Mouse (Mus musculus): ENCODE results near the gene Baz2b. TPM values are rescaled to one million over a fixed set of nuclear protein-coding genes. Genes with fewer than 3 reads are reported as not detected.
"Not testable (repeated sequence)": the region's sequence is repeated elsewhere in the genome, so short reads cannot be mapped to it uniquely, and the experiment has no call there.

The Baz2b gene
- total RNA-seq, 2 experiments from 2014 or later = 36.7 to 47.2 TPM

GRCm38 (mm10) chr2:60135796-60136195 is 73.8 kb downstream of the Baz2b start:
- intact Hi-C loops (cut with DNase I) = no loop called here
- no peak for DNase-seq

DNA sequence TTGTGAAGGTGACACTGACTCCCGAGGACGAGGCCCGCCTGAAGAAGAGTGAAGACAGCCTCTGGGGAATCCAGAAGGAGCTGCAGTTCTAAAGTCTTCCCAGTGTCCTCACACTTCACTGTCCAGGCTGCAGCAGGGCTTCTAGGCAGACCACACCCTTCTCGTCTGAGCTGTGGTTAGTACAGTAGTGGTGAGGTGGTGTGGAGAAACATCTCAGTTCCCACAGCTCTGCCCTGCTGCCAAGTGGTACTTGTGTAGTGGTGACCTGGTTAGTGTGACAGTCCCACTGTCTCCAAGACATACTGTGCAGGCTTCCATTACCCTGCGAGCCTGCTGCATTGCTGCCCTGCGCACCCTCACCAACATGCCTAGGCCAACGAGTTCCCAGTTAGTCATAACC is 74.7 kb downstream of the Baz2b start:
- DNase-seq; intact Hi-C loops (cut with DNase I): not testable (repeated sequence)

GRCm38 (mm10) chr2:60133072-60133471 is 76.6 kb downstream of the Baz2b start:
- intact Hi-C loops (cut with DNase I) = no loop called here
- DNase-seq = no peak

DNA sequence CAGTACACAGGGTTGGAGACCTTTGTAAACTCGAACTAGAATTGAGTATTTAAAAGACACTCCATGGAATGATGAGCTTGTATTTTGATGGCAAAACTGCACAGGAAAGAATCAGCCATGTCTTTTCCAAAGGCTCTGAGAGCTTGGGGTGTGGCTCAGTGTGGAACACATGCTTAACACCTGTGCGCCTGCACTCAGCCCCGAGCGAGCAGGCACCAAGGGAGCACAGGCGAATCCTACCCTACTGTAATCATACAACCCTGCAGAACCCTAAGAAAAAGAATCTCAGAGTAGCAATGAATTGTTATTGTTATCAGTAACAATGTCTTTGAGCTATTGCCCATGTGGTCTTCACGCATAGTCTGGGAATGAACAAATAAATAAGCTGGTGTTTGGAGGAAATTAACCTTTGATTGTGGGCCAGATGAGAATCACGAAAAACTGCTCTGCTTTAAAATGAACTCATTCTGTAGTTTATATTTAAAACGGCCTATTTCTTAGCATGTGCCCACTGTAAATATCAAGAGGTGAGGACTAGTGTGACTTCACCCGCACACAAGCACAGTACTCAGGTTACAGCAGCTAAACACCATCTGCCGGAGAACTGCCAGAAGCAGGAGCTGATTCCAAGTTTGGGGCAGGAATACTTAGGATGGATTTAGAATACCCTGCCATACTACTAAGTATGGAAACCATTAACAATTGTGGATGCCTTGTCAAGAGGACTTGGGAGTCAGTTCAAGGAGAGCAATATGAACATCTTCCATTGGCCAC is 77.2 kb downstream of the Baz2b start:
- DNase-seq = no peak
- intact Hi-C loops (cut with DNase I) = no loop called here

GRCm38 (mm10) chr2:60128631-60129030 is 81.0 kb downstream of the Baz2b start:
- no peak for DNase-seq
- intact Hi-C loops (cut with DNase I) = loop anchor here (5.0 to 10.0 kb wide), 3 partner anchors 146 to 296 kb away; no protein-coding TSS in a partner anchor

GRCm38 (mm10) chr2:60126831-60127230 is 82.8 kb downstream of the Baz2b start:
- no peak for DNase-seq
- intact Hi-C loops (cut with DNase I) = loop anchor here (2.0 to 10.0 kb wide), 4 partner anchors 145 to 295 kb away; no protein-coding TSS in a partner anchor

- DNase-seq = no peak
- intact Hi-C loops (cut with DNase I) = loop anchor here (2.0 to 10.0 kb wide), 4 partner anchors 144 to 294 kb away; no protein-coding TSS in a partner anchor
Observed at GRCm38 (mm10) chr2:60126292-60126691, 83.3 kb downstream of the Baz2b start.

DNA sequence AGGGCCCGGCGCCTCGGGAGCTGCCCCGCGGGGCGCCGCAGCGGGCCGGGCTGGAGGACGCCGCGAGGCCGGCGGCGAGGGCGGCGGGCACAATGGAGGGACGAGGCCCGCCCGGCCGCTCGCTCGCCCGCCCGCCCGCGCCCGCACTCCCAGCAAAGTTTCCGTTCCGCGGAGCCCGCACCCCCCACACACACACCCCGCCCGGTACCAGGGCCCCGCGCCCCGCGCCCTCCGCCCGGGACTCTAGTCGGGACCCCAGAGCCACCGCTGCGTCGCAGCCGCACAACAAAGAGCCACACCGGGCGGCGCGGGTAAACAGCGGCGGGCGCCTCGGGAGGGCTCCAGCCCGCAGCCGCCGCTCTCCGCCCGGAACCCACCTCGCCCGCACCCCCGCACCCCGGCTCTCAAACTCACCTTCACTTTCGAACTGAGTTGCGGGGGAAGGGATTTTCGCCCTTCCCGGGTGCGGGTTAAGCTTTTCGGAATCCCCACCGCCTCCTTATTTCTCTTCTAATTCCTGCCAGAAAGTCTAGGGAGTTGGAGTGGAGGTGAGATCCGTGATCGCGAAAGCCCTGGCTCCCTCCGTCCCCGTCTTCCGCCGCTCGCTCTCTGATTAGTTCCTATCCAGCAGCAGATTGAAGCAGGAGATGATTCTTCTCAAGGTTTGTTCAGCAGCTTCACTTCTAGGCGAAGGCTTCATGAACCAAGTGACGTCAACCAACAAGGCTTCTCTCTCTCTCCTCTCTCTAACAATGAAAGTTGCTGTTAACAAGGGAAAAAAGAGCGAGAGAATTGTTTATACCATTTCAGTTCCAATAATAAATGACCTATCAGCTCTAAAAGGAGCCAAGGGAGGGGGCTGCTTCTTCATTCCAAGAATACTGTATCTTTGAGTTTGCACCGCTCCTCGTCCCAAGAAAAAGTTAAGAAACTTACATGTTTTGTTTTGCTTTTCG is 84.3 kb downstream of the Baz2b start:
- intact Hi-C loops (cut with DNase I) = loop anchor here (1.0 to 10.0 kb wide), 6 partner anchors 84 to 293 kb away; partner anchors contain the start of genes Baz2b and March7
- peak; percentile 68 to 83 for DNase-seq

- peak; percentile 61 to 83 for DNase-seq
- intact Hi-C loops (cut with DNase I) = loop anchor here (1.0 to 10.0 kb wide), 5 partner anchors 85 to 292 kb away; partner anchors contain the start of genes Baz2b and March7
Observed at GRCm38 (mm10) chr2:60124648-60125048, 85.0 kb downstream of the Baz2b start.

- intact Hi-C loops (cut with DNase I) = loop anchor here (2.0 to 10.0 kb wide), 2 partner anchors 87 to 291 kb away; no protein-coding TSS in a partner anchor
- DNase-seq = no peak
Observed at GRCm38 (mm10) chr2:60123911-60124647, 85.6 kb downstream of the Baz2b start.

- DNase-seq = no peak
- intact Hi-C loops (cut with DNase I) = loop anchor here (10.0 kb wide), 1 partner anchor 292 kb away; no protein-coding TSS in a partner anchor
Observed at GRCm38 (mm10) chr2:60123061-60123874, 86.4 kb downstream of the Baz2b start.

DNA sequence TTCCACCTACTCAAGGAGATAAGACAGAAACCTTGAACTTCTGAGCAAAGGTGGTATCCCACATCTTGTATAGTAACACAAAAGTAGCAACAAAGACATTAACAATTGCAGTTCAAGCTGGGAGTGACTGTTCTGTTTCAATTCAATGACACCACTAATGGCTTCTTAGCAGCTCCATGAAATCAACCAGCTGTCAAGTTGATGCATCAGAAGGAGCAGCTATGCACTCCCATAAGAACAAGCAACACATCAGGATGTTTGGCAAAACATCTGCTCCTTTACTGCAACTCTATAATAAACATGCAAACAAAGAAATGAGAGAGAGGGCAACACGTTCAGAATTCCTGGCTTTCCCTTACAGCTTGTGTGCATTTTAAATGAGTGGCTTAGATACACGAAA is 87.5 kb downstream of the Baz2b start:
- no peak for DNase-seq
- intact Hi-C loops (cut with DNase I) = loop anchor here (10.0 kb wide), 1 partner anchor 293 kb away; no protein-coding TSS in a partner anchor

DNA sequence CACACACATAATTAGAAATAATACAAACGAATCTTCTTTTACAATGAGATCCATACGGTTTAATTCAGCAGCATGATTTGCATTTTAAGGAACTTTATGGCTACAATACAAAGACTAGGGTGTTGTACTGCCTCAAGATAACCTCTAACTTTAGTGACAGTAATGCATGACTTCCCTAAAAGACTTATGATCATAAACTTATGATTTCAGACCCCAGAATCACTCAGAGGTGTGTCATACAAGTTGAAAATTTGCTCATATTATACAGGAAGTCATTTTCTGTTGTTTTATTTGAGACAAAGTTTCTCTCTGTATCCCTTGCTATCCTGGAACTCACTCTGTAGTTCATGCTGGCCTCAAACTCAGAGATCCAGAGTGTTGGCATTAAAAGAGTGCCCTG is 89.0 kb downstream of the Baz2b start:
- intact Hi-C loops (cut with DNase I) = loop anchor here (10.0 kb wide), 1 partner anchor 294 kb away; no protein-coding TSS in a partner anchor
- no peak for DNase-seq

- DNase-seq = no peak
- intact Hi-C loops (cut with DNase I) = no loop called here
Observed at GRCm38 (mm10) chr2:60118684-60119558, 90.7 kb downstream of the Baz2b start.

DNA sequence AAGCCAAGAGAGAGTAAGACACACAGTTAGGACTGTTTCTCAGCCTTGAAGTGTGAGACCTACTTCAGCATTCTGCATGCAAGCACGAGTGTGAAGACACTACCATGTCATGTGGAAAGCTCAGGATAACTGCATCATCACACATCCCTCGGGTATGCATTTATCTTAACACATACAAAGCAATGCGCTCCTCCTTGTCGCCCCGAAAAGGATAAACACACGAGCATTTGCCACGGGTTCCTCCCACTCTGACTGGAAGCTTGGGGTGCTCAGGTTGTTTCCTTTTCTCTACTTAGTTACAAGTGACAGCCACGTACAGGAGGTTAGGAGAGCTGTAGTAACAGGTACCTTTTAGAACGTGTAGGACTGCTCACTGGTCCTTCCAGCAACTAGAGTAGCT is 91.8 kb downstream of the Baz2b start:
- DNase-seq = no peak
- intact Hi-C loops (cut with DNase I) = no loop called here

- intact Hi-C loops (cut with DNase I) = no loop called here
- DNase-seq = no peak
Observed at GRCm38 (mm10) chr2:60115891-60116554, 93.6 kb downstream of the Baz2b start.

DNA sequence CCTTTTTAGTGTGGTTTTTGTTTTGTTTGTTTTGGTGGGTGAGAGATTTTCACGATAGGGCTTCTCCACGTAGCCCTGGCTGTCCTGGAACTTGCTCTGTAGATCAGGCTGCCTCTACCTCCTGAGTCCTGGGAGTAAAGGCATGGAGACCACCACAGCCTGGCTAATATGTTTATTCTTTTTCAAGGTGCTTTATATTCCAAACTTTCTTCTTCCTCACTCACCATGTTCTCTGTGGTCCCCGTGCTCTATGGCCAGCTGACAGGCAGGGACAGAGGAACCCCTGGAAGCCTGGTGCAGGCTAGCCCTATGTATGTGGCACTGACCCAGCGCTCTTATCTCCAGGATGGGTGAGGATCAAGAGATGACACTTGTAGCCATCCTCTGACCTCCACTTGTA is 94.7 kb downstream of the Baz2b start:
- intact Hi-C loops (cut with DNase I) = no loop called here
- no peak for DNase-seq

Measured in heart, postnatal 36 days (tissue).